Mouse (Mus musculus) ovary, postnatal 14 days (tissue): ENCODE measurements at regions not wholly inside any gene's neighbourhood (a gene's known extent, or its start where the extent isn't known, plus 50 kb on each side); places are given as distances from the start of the nearest gene placed in this dataset.

Experiments used
- DNase-seq: peaks from one replicate; pipeline ENCODE4 v3.0.0; 2022; ENCODE audit warnings: low spot score

- no peak for DNase-seq
These were observed 314.3 kb upstream of the Npvf start for GRCm38 (mm10) chr6:50968546-50968945.

DNA sequence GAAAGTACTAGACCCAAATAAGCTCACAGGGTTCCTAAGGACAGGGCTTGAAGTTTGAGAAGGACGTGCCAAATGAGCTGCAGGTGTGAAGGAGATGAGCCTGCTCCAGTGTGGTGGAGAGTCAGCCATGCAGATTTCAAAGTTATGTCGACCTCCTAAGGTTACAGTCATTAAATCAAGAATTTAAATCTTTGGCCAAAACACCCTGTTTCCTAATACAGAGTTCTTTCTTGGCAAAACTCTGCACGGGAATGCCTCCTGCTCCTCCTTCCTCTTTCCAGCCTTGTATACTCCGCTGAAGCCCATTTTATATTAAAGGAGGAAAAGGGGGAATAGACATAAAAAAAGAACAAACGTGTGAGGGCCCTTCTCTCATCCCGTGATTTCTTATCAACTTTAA, 315.1 kb upstream of the Npvf start:
- DNase-seq, result no peak

GRCm38 (mm10) chr6:50969997-50970396, 315.8 kb upstream of the Npvf start:
- DNase-seq, result no peak

DNA sequence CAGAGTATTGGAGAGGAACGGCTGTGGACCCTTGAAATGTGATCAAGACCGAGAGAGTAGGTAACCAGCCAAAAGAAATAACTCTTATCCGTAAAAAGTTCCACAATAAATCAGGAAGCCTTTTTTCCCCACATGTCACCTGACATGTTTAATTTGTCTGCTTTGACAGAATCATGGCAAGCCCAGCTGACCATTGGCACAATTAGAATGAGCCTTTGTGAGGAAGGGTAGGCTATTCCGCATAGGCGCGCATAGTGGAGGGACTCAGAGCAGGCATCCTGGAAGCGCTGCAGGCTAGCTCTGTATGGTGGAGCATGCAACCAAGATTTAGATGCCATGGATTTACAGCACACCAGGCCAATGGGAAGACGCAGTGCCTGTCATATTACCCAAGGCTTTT, 316.5 kb upstream of the Npvf start:
- no peak for DNase-seq

DNA sequence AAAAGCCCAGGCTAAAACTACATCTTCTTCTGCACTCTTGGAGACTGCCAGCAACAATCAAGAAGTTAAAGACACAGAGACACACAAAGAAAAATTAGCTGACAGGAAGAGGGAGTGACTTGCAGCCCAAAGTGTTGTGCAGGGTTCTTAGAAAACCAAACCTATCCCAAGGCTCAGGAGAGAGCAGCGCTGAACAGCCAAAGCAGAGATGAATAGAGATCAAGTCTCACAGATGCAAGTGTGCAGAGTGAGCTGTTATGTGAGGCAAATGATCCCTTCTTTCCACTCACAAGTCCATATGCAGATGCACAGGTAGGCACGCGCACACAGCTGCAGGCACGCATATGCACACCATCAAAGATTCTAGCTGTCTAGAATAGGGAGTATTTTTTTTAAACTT, 318.0 kb upstream of the Npvf start:
- DNase-seq, result no peak

- DNase-seq, result no peak
These were observed 319.0 kb upstream of the Npvf start for GRCm38 (mm10) chr6:50973231-50973654.

- DNase-seq, result no peak
These were observed 319.6 kb upstream of the Npvf start for GRCm38 (mm10) chr6:50973815-50974214.

DNA sequence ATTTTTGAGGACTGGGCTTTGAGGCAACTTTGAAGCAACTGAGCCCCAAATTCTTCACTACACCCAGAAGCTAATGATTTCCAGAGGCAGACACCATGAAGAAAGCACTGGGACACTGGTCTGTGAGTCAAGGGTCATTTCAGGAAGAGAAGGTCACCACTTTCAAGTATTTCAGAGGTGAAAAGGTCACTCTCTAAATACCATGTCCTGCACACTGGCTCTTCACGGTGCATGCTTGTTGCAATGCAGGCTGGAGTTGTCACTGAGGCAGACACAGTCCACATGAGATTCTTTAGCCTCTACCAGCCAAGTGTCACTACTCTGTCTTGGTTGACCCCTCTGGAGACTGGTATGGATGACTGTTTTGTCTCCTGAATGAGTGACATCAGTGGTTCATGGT, 320.7 kb upstream of the Npvf start:
- DNase-seq, result no peak

DNA sequence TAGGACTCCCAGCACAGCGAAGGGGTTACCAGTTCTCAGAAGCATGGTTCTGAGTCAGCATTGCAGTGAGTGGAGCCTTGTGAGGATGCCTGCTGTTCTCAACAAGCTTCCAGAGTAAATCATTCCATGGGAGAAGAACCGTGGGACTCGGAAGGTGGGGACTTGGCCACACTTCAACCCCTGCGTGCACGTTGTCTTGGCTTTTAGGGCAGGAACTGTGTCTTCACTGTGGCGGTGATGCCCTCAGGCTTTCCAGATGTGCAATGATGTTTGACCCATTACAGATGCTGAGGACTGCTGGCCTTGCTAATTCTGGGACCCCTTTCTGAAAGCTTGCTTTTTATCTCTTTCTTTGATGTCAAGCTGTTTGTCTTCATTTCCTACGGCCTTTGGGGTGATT, 322.7 kb upstream of the Npvf start:
- no peak for DNase-seq

GRCm38 (mm10) chr6:50977381-50977780, 323.1 kb upstream of the Npvf start:
- no peak for DNase-seq

DNA sequence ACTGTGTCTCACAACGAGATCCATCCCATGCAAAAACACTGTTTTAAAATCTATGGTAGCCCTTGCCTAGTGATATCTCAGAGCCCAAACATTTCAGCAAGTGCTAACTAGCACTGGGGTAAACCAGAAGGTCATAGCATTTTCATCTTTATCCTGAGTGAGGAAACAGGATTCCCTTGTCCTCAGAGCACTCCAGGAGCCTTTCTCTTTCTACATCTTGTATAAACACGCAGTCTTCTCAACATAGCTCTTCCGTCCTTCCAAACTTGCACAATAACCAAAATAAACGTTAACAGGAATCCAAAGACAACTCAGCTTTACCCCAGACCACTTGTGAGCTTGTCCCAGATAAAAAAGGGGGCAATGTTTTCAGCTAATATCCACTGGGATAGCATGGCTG, 323.8 kb upstream of the Npvf start:
- no peak for DNase-seq

- DNase-seq, result no peak
These were observed 324.3 kb upstream of the Npvf start for GRCm38 (mm10) chr6:50978571-50978970.

- DNase-seq, result no peak
These were observed 325.5 kb upstream of the Npvf start for GRCm38 (mm10) chr6:50979764-50980163.

DNA sequence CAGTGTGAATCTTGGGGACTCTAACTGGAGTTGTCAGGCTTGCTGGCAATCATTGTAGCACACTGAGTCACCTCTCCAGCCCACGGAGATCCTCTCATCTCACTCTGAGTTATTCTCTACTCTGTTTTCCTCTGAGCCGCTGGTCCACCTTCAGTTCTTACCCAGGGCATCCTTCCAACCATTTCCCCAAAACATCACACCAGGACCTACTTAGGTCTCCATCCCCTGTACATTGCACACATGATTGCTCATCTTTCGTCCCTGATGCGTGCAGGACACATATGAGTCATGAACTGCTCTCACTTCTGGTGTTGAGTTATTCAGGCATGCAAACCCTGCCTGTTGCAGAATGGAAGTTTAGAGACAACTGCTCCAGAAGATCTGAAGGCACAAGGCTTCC, 326.1 kb upstream of the Npvf start:
- no peak for DNase-seq

DNA sequence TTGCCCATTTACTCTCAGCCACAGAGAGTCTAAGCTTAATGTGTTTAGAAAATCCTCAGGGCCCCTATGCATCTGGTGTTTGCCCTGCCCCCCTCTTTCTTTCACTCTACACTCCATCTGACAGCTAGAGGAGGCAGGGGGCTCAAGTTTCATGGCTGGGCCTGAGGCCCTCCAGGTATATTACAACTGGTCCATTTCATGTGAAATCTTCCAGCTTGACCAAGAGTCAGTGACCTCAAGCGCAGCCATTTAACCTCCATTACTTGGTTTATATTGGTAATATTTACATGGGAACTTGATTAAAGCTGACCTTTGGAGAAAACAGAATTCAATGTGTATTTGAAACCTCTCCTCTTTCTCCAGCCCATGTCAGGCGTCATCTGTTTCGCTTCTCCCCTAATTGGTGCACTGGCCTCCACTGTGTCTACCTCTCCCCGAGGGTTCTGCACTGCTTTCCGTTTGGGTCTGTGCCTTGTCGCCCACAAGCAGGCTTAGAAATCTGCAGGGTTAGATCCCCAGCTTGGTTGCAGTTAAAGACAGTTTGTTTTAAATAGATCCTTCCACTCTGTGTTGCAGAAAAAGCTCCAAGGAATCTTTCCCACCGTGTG, 327.6 kb upstream of the Npvf start:
- DNase-seq, result no peak

DNA sequence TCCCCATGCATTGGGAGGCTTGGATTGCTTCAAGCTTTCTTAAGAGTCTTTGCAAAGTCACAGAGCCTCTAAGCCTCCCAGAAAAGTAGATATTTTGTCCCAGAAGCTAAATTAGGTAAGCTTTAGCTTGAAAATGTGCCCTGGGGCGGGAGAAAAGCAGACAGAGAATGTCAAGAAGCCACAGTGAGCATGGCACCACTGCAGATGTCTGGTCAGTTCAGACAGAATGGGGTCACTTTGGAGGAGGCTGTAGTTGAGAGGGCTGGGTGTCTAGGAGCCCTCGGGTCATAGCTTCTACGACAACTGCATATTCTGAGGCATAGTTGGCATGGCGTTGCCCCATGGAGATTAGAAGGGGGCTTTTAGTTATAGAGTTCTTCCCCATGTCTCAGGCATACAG, 328.6 kb upstream of the Npvf start:
- DNase-seq, result no peak

- no peak for DNase-seq
These were observed 329.4 kb upstream of the Npvf start for GRCm38 (mm10) chr6:50983511-50984099.

GRCm38 (mm10) chr6:50984157-50984905, 330.1 kb upstream of the Npvf start:
- no peak for DNase-seq

DNA sequence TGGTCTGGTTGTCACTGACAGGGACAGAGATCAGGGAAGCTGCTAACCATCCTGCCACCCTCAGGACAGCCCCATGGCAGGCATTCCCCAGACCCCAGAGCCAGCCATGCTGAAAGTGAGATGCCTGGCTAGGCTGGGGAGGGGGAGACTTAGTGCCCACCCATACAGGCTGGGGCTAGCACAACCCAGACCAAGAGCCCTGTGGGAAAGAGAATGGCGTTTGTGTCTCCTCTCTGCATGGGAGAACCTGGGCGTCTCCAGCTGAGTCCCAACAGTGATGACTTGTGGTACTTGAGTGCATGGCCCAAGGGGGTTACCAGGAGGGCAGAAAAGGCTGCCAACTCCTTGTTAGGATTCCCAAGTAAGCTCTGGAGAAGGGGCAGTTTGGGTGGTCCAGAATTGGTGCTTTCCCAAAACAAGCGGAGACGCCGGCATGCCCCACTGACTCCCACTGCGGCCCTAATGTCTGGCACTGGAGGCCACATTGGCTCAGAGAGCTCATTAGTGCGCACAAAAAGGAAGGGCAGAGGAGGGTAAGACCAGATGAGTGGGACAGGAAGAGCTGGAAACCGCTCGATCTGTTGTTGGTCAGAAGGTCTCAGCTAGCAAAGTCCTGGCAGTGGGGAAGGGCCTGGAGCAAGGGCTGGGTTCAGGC, 332.2 kb upstream of the Npvf start:
- no peak for DNase-seq

DNA sequence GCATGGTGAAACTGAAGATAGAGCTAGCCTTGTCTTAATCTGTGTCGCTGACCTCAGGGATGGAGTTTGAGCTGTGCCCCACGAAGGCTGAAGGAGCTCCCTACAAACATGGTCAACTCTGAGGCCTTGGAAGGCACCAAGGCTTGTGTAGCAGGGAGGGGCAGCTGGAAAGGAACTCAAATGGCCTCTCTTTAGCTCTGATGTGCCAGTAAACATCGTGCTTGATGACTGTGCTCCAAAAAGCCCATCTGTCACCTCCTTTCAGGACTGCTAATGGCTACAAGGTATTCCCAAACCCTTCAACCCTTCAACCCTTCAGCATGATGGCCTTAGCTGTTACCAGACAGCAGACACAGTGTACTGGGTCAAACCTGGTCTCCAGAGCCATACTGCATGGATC, 334.3 kb upstream of the Npvf start:
- DNase-seq, result no peak

GRCm38 (mm10) chr6:50991528-50992125, 337.4 kb upstream of the Npvf start:
- DNase-seq, result no peak

GRCm38 (mm10) chr6:50993952-50994351, 339.7 kb upstream of the Npvf start:
- DNase-seq, result no peak

DNA sequence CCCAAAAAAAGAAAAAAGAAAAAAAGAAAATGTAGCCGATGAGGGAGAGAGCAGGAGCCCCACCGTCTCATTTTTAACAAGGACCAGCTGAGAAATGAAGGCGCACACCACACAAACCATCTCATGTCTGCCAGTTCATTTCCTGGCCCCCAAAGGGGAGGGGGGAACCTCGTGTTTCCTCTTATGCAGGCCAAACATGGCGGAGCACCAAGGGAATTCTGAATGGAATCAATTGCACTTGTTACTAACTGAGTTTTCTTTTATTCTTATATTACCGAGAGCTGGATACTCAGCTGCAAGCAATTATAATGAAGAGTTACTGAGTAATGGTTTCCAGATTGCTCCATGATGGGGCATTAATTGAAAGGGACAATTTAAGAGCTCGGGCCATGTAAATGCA, 348.5 kb upstream of the Npvf start:
- DNase-seq, result no peak
